Mouse (Mus musculus) R1 (cell line): ENCODE results near the gene Gucy2c.
A peak's percentile ranks its signal among the peaks of the same experiment; 100 is the strongest.
"Not testable (repeated sequence)": the region's sequence is repeated elsewhere in the genome, so short reads cannot be mapped to it uniquely, and the experiment has no call there.

ENCODE experiments used
- DNase-seq: peaks from one replicate; pipeline ENCODE4 v3.0.0-alpha.2; 2018; ENCODE audit warnings: low read depth, low spot score

The Gucy2c gene

GRCm38 (mm10) chr6:136803739-136804633, 22.4 kb upstream of the Gucy2c start, which contains the start of gene Hist4h4:
TSS of gene Hist4h4 (minus strand) at chr6:136804415.
- peak; percentile 97 for DNase-seq

- DNase-seq: no peak
These were observed 21.7 kb upstream of the Gucy2c start for GRCm38 (mm10) chr6:136803093-136803738.

GRCm38 (mm10) chr6:136801274-136801673, 19.7 kb upstream of the Gucy2c start:
- no peak for DNase-seq

GRCm38 (mm10) chr6:136800710-136801109, 19.1 kb upstream of the Gucy2c start:
- no peak for DNase-seq

- DNase-seq: not testable (repeated sequence)
These were observed 16.5 kb upstream of the Gucy2c start for GRCm38 (mm10) chr6:136797874-136798693.

- DNase-seq: no peak
These were observed 14.3 kb upstream of the Gucy2c start for GRCm38 (mm10) chr6:136795850-136796249.

DNA sequence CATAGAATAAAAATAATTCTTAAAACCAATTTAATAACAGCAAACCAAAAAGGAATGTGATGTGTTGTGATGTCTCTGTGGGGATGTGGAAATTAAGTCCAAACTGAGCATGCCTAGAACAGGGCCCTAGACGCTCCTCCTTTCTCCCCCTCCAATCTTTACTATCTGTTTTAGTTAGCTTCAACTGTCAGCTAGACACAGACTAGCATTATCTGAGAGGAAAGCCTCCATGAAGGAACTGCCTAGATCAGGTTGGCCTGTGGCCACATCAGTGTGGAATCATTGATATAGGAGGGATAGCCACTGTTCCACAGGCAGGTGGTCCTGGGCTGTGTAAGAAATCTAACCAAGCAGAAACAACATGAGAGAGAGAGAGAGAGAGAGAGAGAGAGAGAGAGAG, 13.5 kb upstream of the Gucy2c start:
- DNase-seq: no peak

DNA sequence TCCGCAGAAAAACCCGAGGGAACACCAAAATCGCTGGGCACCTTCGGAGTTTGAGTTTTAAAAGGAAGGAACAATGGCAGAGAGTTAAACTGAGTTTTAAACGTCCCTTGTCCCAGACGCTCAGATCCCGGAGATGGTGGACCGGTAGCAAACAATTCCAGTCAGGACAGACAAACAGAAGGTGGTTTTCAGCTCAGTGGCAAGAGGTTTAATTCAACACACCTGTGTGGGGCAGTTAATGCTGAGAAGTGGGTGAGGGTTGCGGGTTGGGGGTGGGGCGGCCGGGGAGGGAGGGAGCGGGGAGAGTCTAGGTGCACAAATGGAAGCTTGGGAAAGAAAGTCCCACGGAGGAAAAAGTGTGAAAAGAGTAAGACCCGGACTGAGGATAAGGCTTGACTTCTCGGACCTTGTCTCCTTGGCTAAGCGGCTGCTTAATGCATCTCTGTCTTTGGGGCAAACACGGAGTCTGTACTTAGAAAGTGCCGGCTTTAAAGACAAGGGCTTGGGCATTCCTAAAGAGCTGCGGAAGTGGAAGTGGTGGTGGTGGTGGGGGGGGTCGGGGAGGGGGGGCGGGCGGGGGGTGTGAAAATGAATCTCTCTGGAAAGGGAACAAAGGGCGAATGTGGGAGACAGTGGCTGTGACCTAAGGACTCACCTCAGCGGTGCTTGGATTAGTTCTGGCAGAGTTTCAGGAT, 12.4 kb upstream of the Gucy2c start:
- no peak for DNase-seq

- DNase-seq: no peak
These were observed 11.6 kb upstream of the Gucy2c start for GRCm38 (mm10) chr6:136792884-136793758.

- no peak for DNase-seq
These were observed 7.9 kb upstream of the Gucy2c start for GRCm38 (mm10) chr6:136789391-136789971.

DNA sequence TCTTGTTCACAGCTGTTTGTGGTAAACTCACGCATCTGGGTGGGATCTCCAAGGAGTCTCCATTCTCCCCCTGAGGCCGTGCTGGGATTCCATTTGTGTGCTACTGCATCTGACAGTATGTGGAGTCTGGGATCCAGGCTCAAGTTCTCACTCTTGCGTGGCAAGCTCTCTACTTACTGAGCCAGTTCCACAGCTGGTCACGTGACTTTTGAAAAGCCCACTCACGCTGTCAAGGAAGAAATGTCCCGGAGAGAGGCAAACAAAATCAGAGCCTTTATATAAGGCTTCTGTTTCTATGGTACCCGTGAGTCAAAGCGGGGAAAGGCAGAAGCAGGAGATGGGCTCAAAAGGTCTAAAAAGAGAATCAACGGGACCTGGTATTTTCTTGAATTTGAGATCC, 1.2 kb upstream of the Gucy2c start:
- DNase-seq: no peak

DNA sequence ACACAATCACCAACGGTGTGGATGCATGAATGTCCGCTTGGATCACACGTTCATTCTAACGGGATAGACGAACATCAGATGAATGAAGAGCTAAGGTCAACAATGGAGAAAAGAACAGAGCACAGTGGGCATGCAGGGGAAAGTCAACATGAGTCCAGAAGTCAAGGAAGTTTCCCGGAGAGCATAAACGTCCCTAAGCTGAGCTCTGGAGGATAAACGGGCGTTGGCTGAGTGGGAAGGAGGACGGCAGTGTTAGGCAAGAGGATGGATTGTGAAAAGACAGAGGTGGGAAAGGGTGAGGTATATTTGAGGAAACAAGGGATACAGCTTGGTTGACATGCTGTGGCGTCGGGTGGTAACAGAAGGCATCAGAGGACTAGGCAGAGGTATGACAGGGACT, 581 bp upstream of the Gucy2c start:
- no peak for DNase-seq

- DNase-seq: no peak
These were observed 5.2 kb downstream of the Gucy2c start for GRCm38 (mm10) chr6:136776392-136776791.

GRCm38 (mm10) chr6:136769859-136770258, 11.7 kb downstream of the Gucy2c start:
- peak; percentile 16 for DNase-seq

DNA sequence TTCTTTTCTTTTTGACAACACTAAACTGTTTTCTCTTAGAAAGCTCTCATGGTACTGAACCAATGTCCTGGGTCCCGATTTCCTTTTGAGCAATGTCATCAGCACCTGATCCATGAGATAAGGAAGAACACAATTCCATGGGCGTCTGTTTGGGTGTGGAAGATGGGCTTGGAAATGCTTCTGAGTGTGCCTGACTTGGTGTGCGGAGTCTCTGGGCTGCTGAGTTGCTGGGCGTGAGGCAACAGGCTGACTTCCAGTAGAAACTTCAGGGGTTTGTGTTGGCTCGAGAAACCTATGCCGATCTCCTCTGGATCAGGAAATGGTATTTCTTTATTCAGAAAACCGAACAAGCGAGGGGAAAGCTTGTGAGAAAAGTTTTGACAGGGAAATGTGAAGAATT, 12.4 kb downstream of the Gucy2c start:
- no peak for DNase-seq

DNA sequence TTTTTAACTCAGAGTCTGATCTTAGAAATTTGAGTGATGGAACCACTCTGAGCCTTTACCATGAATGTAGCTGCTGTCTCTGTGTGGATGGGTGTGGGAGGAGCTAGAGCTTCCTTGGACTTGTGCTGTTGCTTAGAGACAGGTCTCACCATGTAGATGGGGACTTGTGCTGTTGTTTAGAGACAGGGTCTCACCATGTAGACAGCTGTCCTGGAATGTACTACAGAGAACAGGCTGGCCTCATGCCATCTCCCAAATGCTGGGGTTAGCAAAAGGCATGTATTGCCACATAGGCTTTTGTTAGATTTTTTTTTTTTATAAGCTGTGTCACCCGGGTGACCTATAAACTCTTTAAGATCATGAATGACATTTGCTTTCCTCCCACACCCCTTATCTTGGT, 17.7 kb downstream of the Gucy2c start:
- DNase-seq: no peak

DNA sequence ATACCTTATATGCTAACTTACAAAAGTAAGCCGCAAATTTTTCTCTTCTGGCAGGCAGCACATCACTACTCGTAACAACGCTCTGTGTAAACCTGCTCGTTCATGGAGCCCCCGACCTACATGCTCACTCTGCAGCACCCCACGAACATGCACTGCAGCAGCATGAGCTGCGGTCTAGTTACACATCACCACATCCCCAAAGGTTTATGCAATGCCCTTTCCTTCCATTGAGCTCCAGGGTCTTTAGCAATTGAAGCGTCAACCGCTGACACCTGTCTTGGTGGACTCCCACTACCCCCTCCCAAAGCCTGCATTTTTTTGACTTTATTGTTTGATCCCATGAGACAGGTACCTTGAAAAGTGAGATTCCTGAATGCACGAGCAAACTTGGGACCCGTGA, 31.0 kb downstream of the Gucy2c start:
- DNase-seq: no peak

DNA sequence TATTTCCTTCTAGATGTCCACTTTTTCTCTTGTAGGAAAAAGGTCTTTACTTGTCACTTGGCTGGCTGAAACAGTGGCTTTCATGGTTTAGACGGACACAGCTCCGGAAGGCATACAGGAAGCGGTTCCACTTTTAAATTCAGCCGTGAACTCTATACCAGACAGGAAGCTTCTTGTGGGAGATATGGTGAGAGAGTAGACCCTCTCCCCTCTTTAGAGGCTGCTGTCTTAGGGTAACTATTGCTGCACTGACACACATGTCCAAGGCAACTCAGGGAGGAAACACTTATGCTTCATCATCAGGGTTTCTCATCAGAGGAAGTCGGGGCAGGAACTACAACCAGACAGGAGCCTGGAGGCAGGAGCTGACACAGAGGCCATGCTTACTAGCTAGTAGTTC, 36.0 kb downstream of the Gucy2c start:
- no peak for DNase-seq

DNA sequence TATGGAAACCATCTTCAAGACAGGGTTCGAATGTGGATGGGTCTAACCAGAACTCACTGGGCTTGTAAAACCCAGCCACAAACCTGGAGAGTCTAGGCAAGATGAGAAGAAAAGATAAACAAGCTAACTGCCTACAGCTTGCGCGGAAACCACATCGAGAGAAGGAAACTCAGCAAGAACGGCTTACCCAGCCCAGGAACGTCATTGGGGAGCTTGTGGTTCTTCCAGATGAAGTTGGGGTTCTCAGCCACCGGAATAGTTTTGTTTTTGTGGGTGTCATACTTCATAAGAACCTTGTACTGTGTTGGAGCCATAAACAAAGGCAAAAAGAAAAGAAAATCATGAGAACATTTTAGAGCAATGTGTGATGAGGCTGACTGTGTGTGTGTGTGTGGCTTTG, 37.8 kb downstream of the Gucy2c start:
- DNase-seq: no peak
